Mouse (Mus musculus) heart, adult 18-20 months (tissue): ENCODE data around the gene Atoh7. TPM values are rescaled to one million over a fixed set of nuclear protein-coding genes. Genes with fewer than 3 reads are reported as not detected.

Experiments used
- total RNA-seq, 2 experiments: library from RNA; stranded (reverse); gene quantifications; 2 replicates each; pipeline ENCODE4 v1.2.3; 2021

The Atoh7 gene
- total RNA-seq, 2 experiments from 2014 or later = not detected

Other genes with a start within 250 kb of the Atoh7 start
- gene Tet1, start 190.7 kb upstream of the Atoh7 start, total RNA-seq = 1 to 10 TPM; 3.1 to 3.5 TPM
- 10 to 100 TPM; 22.4 to 24.6 TPM for gene Slc25a16, start 179.0 kb upstream of the Atoh7 start, total RNA-seq
- under 1 TPM; 0.36 to 0.50 TPM for gene Dna2, start 152.6 kb upstream of the Atoh7 start, total RNA-seq
- gene Rufy2, start 119.4 kb upstream of the Atoh7 start, total RNA-seq = 1 to 10 TPM; 6.8 to 7.0 TPM
- gene Hnrnph3, start 75.4 kb upstream of the Atoh7 start, total RNA-seq = 10 to 100 TPM; 32.9 to 35.7 TPM
- 10 to 100 TPM; 10.3 to 12.2 TPM for gene Pbld2, start 75.3 kb upstream of the Atoh7 start, total RNA-seq
- gene Pbld1, start 39.5 kb upstream of the Atoh7 start, total RNA-seq = 1 to 10 TPM; 1.0 to 3.3 TPM
- 100 to 1,000 TPM in 1 of 2 experiments, 10 to 100 TPM in 1; 94.1 to 106 TPM for gene Mypn, start 104.3 kb downstream of the Atoh7 start, total RNA-seq
- 10 to 100 TPM; 33.5 to 36.3 TPM for gene Herc4, start 144.2 kb downstream of the Atoh7 start, total RNA-seq